ENCODE assay signal across 14 mouse cellular contexts in genomic region chr10:120472606-120473005, GRCm38 (mm10). TPM values are rescaled to one million over a fixed set of nuclear protein-coding genes. Genes with fewer than 3 reads are reported as not detected.
DNase-seq lines count a peak whose midpoint lies in the region; ATAC-seq and TF ChIP-seq lines count a peak whose summit lies in the region.
"Had no signal": no experiment of that assay in that cellular context is flagged by ENCODE, and none has a peak within 500 bp of the region (broad histone marks: within the 10 kb centered on the region; RNA-seq: fewer than 3 reads in every experiment).

No protein-coding gene starts in this region.

- peaks cover 93% of the 10 kb centered on the region for H3K79me2 ChIP-seq in C2C12 (ENCODE audit: control insufficient read depth, insufficient read depth)

- H3K9me3 ChIP-seq in kidney, embryonic 15.5 days (replicated peaks) = no peaks in the 10 kb centered on the region
- no peaks in the 10 kb centered on the region for H3K9me3 ChIP-seq in intestine, embryonic 15.5 days
- no peaks in the 10 kb centered on the region for H3K9me3 ChIP-seq in midbrain, embryonic 13.5 days
- H3K9me3 ChIP-seq: heart, embryonic 13.5 days; liver, embryonic 13.5 days; megakaryocyte, embryonic 14.5 days had no signal

- peaks cover 35% of the 10 kb centered on the region for H3K36me3 ChIP-seq in kidney, embryonic 15.5 days
- H3K36me3 ChIP-seq in C2C12 (ENCODE audit: control insufficient read depth, insufficient read depth) = peaks cover 67% of the 10 kb centered on the region
- no peaks in the 10 kb centered on the region; the same call in 1 of the 2 replicates for H3K36me3 ChIP-seq in intestine, embryonic 15.5 days
- no peaks in the 10 kb centered on the region for H3K36me3 ChIP-seq in midbrain, embryonic 13.5 days

- H3K27ac ChIP-seq in kidney, embryonic 15.5 days = no peak overlapping the region
- H3K27ac ChIP-seq in intestine, embryonic 15.5 days = no peak overlapping the region
- no peak overlapping the region for H3K27ac ChIP-seq in midbrain, embryonic 13.5 days
- H3K27ac ChIP-seq: heart, embryonic 13.5 days; hindbrain, embryonic 14.5 days; liver, embryonic 13.5 days had no signal

- H3K4me3 ChIP-seq in kidney, embryonic 15.5 days (replicated peaks) = no peak overlapping the region
- peak overlapping the region; percentile 92 for H3K4me3 ChIP-seq in C2C12 (ENCODE audit: insufficient read depth, poor library complexity, severe bottlenecking)
- H3K4me3 ChIP-seq in intestine, embryonic 15.5 days (replicated peaks) = no peak overlapping the region
- no peak overlapping the region for H3K4me3 ChIP-seq in midbrain, embryonic 13.5 days (replicated peaks)
- H3K4me3 ChIP-seq: liver, embryonic 13.5 days; megakaryocyte, embryonic 14.5 days had no signal

- H3K4me1 ChIP-seq in kidney, embryonic 15.5 days = peaks cover 23% of the 10 kb centered on the region
- H3K4me1 ChIP-seq in intestine, embryonic 15.5 days (replicated peaks) = 0 out of 2 replicates have a peak, but pooled peaks cover 2% of the 10 kb centered on the region
- H3K4me1 ChIP-seq in midbrain, embryonic 13.5 days (replicated peaks) = peaks cover 35% of the 10 kb centered on the region

- WGBS in kidney, embryonic 15.5 days = 44% methylated on average over 2 of the region's 2 CpGs
- WGBS in intestine, embryonic 15.5 days = 29% methylated on average over 2 of the region's 2 CpGs
- 69% methylated on average over 2 of the region's 2 CpGs for WGBS in midbrain, embryonic 13.5 days

- no peak for TF ChIP-seq CTCF in C2C12 (IDR thresholded peaks at IDR 0.05; ENCODE audit: control insufficient read depth, insufficient read depth, insufficient read length)

- H3K27me3 ChIP-seq in kidney, embryonic 15.5 days = no peaks in the 10 kb centered on the region
- H3K27me3 ChIP-seq in C2C12 (ENCODE audit: control insufficient read depth, insufficient read depth, insufficient read length) = no peaks in the 10 kb centered on the region
- no peaks in the 10 kb centered on the region for H3K27me3 ChIP-seq in intestine, embryonic 15.5 days (replicated peaks)
- peaks cover 29% of the 10 kb centered on the region for H3K27me3 ChIP-seq in midbrain, embryonic 13.5 days
- H3K27me3 ChIP-seq: heart, embryonic 13.5 days had no signal

- H3ac ChIP-seq in C2C12 (ENCODE audit: control insufficient read depth, insufficient read length, low read depth) = no peak overlapping the region

- H3K9ac ChIP-seq in kidney, embryonic 15.5 days = 0 out of 2 replicates have a peak overlapping the region, but pooled peaks have one; percentile 17
- H3K9ac ChIP-seq in intestine, embryonic 15.5 days = no peak overlapping the region
- H3K9ac ChIP-seq in midbrain, embryonic 13.5 days (replicated peaks) = no peak overlapping the region
- H3K9ac ChIP-seq: hindbrain, embryonic 14.5 days; liver, embryonic 13.5 days had no signal

- H3K79me3 ChIP-seq in C2C12 (ENCODE audit: low read depth) = peaks cover 78% of the 10 kb centered on the region

- H3K4me2 ChIP-seq in kidney, embryonic 15.5 days = peak overlapping the region; percentile 98
- peak overlapping the region; percentile 98 for H3K4me2 ChIP-seq in intestine, embryonic 15.5 days (replicated peaks)
- no peak overlapping the region for H3K4me2 ChIP-seq in midbrain, embryonic 13.5 days (replicated peaks)

- ATAC-seq in kidney, embryonic 15.5 days (replicated peaks; ENCODE audit: low FRiP score) = no peak
- ATAC-seq in intestine, embryonic 15.5 days = no peak
- ATAC-seq in midbrain, embryonic 13.5 days = no peak

- DNase-seq in kidney, postnatal 36 days = no peak
- peak; percentile 49 for DNase-seq in 3T3-L1 (ENCODE audit: low read depth, low spot score)
- no peak for DNase-seq in cerebellum, adult 9-10 months
- no peak for DNase-seq in cerebellum, postnatal 25 days
- DNase-seq: kidney, postnatal 4 days; layer of hippocampus, postnatal 36 days; liver, embryonic 13.5 days had no signal

TF ChIP-seq in C2C12, 6 proteins besides CTCF, POLR2A, EP300 and RAD21:
- TF ChIP-seq MYOD1 (IDR thresholded peaks at IDR 0.05; ENCODE audit: control insufficient read depth, insufficient read length, low read depth) = no peak
- no peak for TF ChIP-seq MYOG (IDR thresholded peaks at IDR 0.05; ENCODE audit: control insufficient read depth, extremely low read depth, insufficient read length)
- no peak for TF ChIP-seq FOSL1 (IDR thresholded peaks at IDR 0.05; ENCODE audit: insufficient read depth, low read length, poor library complexity, severe bottlenecking)

RNA-seq across cellular contexts. Expression of gene Hmga2, which starts 3.7 kb away (rescaled TPM):
- polyA plus RNA-seq in kidney, embryonic 15.5 days (2015; fragmentation: Nextera tagmentation; extraction: Ambion mirVana) = 28.3 and 30.3 TPM in 2 replicates
- polyA plus RNA-seq in C2C12 (2012; fragmentation: generic; extraction: Trizol) = 59.9 TPM
- polyA plus RNA-seq in intestine, embryonic 15.5 days (2015; fragmentation: Nextera tagmentation; extraction: Ambion mirVana) = 33.9 and 41.2 TPM in 2 replicates
- polyA plus RNA-seq in midbrain, embryonic 13.5 days (2015; fragmentation: Nextera tagmentation; extraction: Ambion mirVana) = 3.6 and 4.2 TPM in 2 replicates
